In genomic region chr11:79520772-79521171, GRCm38 (mm10) we compare ENCODE assay signal across 22 mouse cellular contexts. TPM values are rescaled to one million over a fixed set of nuclear protein-coding genes. Genes with fewer than 3 reads are reported as not detected.
DNase-seq lines count a peak whose midpoint lies in the region; ATAC-seq and TF ChIP-seq lines count a peak whose summit lies in the region.
"Had no signal": no experiment of that assay in that cellular context is flagged by ENCODE, and none has a peak within 500 bp of the region (broad histone marks: within the 10 kb centered on the region; RNA-seq: fewer than 3 reads in every experiment).

No protein-coding gene starts in this region.

- peaks cover 14% of the 10 kb centered on the region; the same call in 1 of the 2 replicates for H3K36me3 ChIP-seq in macrophage (ENCODE audit: inconsistent target)
- no peaks in the 10 kb centered on the region; the same call in 1 of the 2 replicates for H3K36me3 ChIP-seq in intestine, postnatal 0 days (ENCODE audit: control insufficient read depth, insufficient read depth)

- H3K4me1 ChIP-seq in intestine, postnatal 0 days (replicated peaks; ENCODE audit: control insufficient read depth, insufficient read depth, low read length), result no peaks in the 10 kb centered on the region
- H3K4me1 ChIP-seq: forebrain, embryonic 12.5 days; midbrain, embryonic 12.5 days had no signal

- DNase-seq in layer of hippocampus, adult 2 months (ENCODE audit: low spot score in 2 of 2), result no peak
- DNase-seq in layer of hippocampus, postnatal 25 days (ENCODE audit: extremely low spot score in 1 of 2, low spot score in 1 of 2), result no peak
- DNase-seq in 416B (ENCODE audit: low read depth), result peak; percentile 41
- no peak for DNase-seq in adrenal gland, adult 8-10 months
- DNase-seq in c-Kit-positive CD71-positive TER-119-positive erythroid progenitor cells, embryonic 14.5 days (ENCODE audit: low spot score), result no peak
- DNase-seq: cerebellum, adult 18-20 months; cerebellum, postnatal 36 days; heart, postnatal 4 days; kidney, adult 18-20 months; kidney, postnatal 10 days; lung, postnatal 10 days; spleen, adult 18-20 months had no signal

- no peak overlapping the region for H3K4me2 ChIP-seq in intestine, postnatal 0 days (replicated peaks; ENCODE audit: low read depth)
- H3K4me2 ChIP-seq: forebrain, embryonic 12.5 days; heart, embryonic 13.5 days; midbrain, embryonic 12.5 days had no signal

- peaks cover 94% of the 10 kb centered on the region for H3K79me2 ChIP-seq in macrophage (ENCODE audit: inconsistent target)

- TF ChIP-seq CTCF in layer of hippocampus, adult 2 months (conservative IDR thresholded peaks at IDR 0.05), result no peak
- TF ChIP-seq CTCF in intestine, postnatal 0 days (IDR thresholded peaks at IDR 0.05; ENCODE audit: low read depth), result no peak

- H3K27ac ChIP-seq in layer of hippocampus, adult 2 months, result peak overlapping the region; percentile 71; the same call in 1 of the 2 replicates
- H3K27ac ChIP-seq in macrophage, result peak overlapping the region; percentile 98
- H3K27ac ChIP-seq in intestine, postnatal 0 days (ENCODE audit: low read depth, low read length), result no peak overlapping the region
- H3K27ac ChIP-seq: forebrain, embryonic 12.5 days; heart, embryonic 13.5 days; midbrain, embryonic 12.5 days; stomach, postnatal 0 days had no signal

- H3K9me3 ChIP-seq in intestine, postnatal 0 days (ENCODE audit: control insufficient read depth), result no peaks in the 10 kb centered on the region
- H3K9me3 ChIP-seq: forebrain, embryonic 12.5 days; heart, embryonic 13.5 days; midbrain, embryonic 12.5 days had no signal

- no peak overlapping the region for H3K9ac ChIP-seq in intestine, postnatal 0 days (ENCODE audit: low read depth, low read length)
- H3K9ac ChIP-seq: forebrain, embryonic 12.5 days; heart, embryonic 13.5 days; midbrain, embryonic 12.5 days had no signal

- ATAC-seq in granulocyte monocyte progenitor cell, adult 5-6 weeks (replicated peaks; ENCODE audit: poor library complexity, severe bottlenecking), result peak; percentile 28; the same call in 1 of the 2 replicates
- no peak for ATAC-seq in intestine, postnatal 0 days
- ATAC-seq: hindbrain, embryonic 16.5 days had no signal

- no peaks in the 10 kb centered on the region for H3K27me3 ChIP-seq in intestine, postnatal 0 days (replicated peaks; ENCODE audit: control insufficient read depth, insufficient read depth, low read length)
- H3K27me3 ChIP-seq: forebrain, embryonic 12.5 days; heart, embryonic 13.5 days; midbrain, embryonic 12.5 days had no signal

- H3K4me3 ChIP-seq in layer of hippocampus, adult 2 months, result no peak overlapping the region
- H3K4me3 ChIP-seq in macrophage (ENCODE audit: inconsistent target), result peak overlapping the region; percentile 58
- H3K4me3 ChIP-seq in intestine, postnatal 0 days (ENCODE audit: low read depth, low read length), result no peak overlapping the region
- H3K4me3 ChIP-seq: forebrain, embryonic 12.5 days; heart, embryonic 13.5 days; midbrain, embryonic 12.5 days had no signal

RNA-seq across cellular contexts. Expression of gene Evi2b, which starts 2.8 kb away (rescaled TPM):
- under 1 TPM; 0.37 to 0.38 TPM for total RNA-seq in layer of hippocampus, adult 2 months (2021)
- under 1 TPM; 0.28 to 0.66 TPM for total RNA-seq in layer of hippocampus, postnatal 25 days (2021)
- 242 and 361 TPM in 2 replicates for total RNA-seq in granulocyte monocyte progenitor cell, adult 5-6 weeks (2014; fragmentation: Nextera tagmentation)
- 80.1 and 82.3 TPM in 2 replicates for total RNA-seq in granulocyte monocyte progenitor cell, adult 5-6 weeks (2017)
- total RNA-seq in macrophage (2018; cell fraction: chromatin; rRNA removed), result 100 to 1,000 TPM in 16 of 26 experiments, 10 to 100 TPM in 10; 11.0 to 220 (median 121) TPM
- total RNA-seq in macrophage (2018; cell fraction: cytosol; rRNA removed), result 100 to 1,000 TPM; 109 to 178 (median 145) TPM
- total RNA-seq in macrophage (2018; cell fraction: nucleus; rRNA removed), result 100 to 1,000 TPM in 22 of 26 experiments, 10 to 100 TPM in 4; 35.6 to 316 (median 172) TPM
- polyA plus RNA-seq in macrophage (2018), result 141 to 593 TPM (median 289 TPM) in 3 replicates
- polyA plus RNA-seq in intestine, postnatal 0 days (2015; fragmentation: Nextera tagmentation; extraction: Ambion mirVana), result 0.41 and 1.2 TPM in 2 replicates
- 1 to 10 TPM in 3 of 4 experiments, under 1 TPM in 1; 0.94 to 5.3 (median 3.7) TPM for total RNA-seq in adrenal gland, adult 8-10 months (2022)
- total RNA-seq: ES-E14 had no signal
- polyA plus RNA-seq: forebrain, embryonic 12.5 days; hindbrain, embryonic 16.5 days had no signal

RNA-seq across cellular contexts. Expression of gene Evi2, which starts 9.6 kb away (rescaled TPM):
- total RNA-seq in layer of hippocampus, adult 2 months (2021), result not detected
- total RNA-seq in layer of hippocampus, postnatal 25 days (2021), result under 1 TPM; 0.10 to 0.14 TPM
- total RNA-seq in granulocyte monocyte progenitor cell, adult 5-6 weeks (2014; fragmentation: Nextera tagmentation), result 20.2 and 33.1 TPM in 2 replicates
- total RNA-seq in granulocyte monocyte progenitor cell, adult 5-6 weeks (2017), result 4.0 and 7.4 TPM in 2 replicates
- 10 to 100 TPM in 21 of 26 experiments, 1 to 10 TPM in 5; 2.7 to 35.0 (median 22.9) TPM for total RNA-seq in macrophage (2018; cell fraction: chromatin; rRNA removed)
- 10 to 100 TPM in 25 of 26 experiments, 1 to 10 TPM in 1; 7.8 to 17.8 (median 14.0) TPM for total RNA-seq in macrophage (2018; cell fraction: cytosol; rRNA removed)
- 10 to 100 TPM in 24 of 26 experiments, 1 to 10 TPM in 2; 5.1 to 44.0 (median 21.8) TPM for total RNA-seq in macrophage (2018; cell fraction: nucleus; rRNA removed)
- 12.0 to 26.9 TPM (median 22.2 TPM) in 3 replicates for polyA plus RNA-seq in macrophage (2018)
- polyA plus RNA-seq in intestine, postnatal 0 days (2015; fragmentation: Nextera tagmentation; extraction: Ambion mirVana), result 0.17 and 0.21 TPM in 2 replicates
- under 1 TPM; 0.12 to 0.35 (median 0.21) TPM for total RNA-seq in adrenal gland, adult 8-10 months (2022)

RNA-seq across cellular contexts. Expression of gene Evi2a, which starts 9.6 kb away (rescaled TPM):
- 10 to 100 TPM; 17.3 to 21.2 TPM for total RNA-seq in layer of hippocampus, adult 2 months (2021)
- 10 to 100 TPM; 18.7 to 23.6 TPM for total RNA-seq in layer of hippocampus, postnatal 25 days (2021)
- 6.7 and 10.8 TPM in 2 replicates for total RNA-seq in granulocyte monocyte progenitor cell, adult 5-6 weeks (2014; fragmentation: Nextera tagmentation)
- 20.1 and 26.7 TPM in 2 replicates for total RNA-seq in granulocyte monocyte progenitor cell, adult 5-6 weeks (2017)
- 100 to 1,000 TPM in 16 of 26 experiments, 10 to 100 TPM in 10; 15.8 to 244 (median 113) TPM for total RNA-seq in macrophage (2018; cell fraction: chromatin; rRNA removed)
- total RNA-seq in macrophage (2018; cell fraction: cytosol; rRNA removed), result 100 to 1,000 TPM; 334 to 519 (median 442) TPM
- total RNA-seq in macrophage (2018; cell fraction: nucleus; rRNA removed), result 100 to 1,000 TPM in 25 of 26 experiments, 10 to 100 TPM in 1; 94.6 to 560 (median 329) TPM
- 439 to 590 TPM (median 443 TPM) in 3 replicates for polyA plus RNA-seq in macrophage (2018)
- 2.2 and 3.3 TPM in 2 replicates for polyA plus RNA-seq in intestine, postnatal 0 days (2015; fragmentation: Nextera tagmentation; extraction: Ambion mirVana)
- 1 to 10 TPM; 3.2 to 7.0 (median 4.9) TPM for total RNA-seq in adrenal gland, adult 8-10 months (2022)

RNA-seq across cellular contexts. Expression of gene Omg, which starts 16.9 kb away (rescaled TPM):
- total RNA-seq in layer of hippocampus, adult 2 months (2021), result 10 to 100 TPM; 86.0 to 89.5 TPM
- 100 to 1,000 TPM in 1 of 2 experiments, 10 to 100 TPM in 1; 95.9 to 101 TPM for total RNA-seq in layer of hippocampus, postnatal 25 days (2021)
- 0.86 TPM in 1 of 2 replicates, not detected in the other for total RNA-seq in granulocyte monocyte progenitor cell, adult 5-6 weeks (2014; fragmentation: Nextera tagmentation)
- total RNA-seq in granulocyte monocyte progenitor cell, adult 5-6 weeks (2017), result 0.04 TPM in 1 of 2 replicates, not detected in the other
- total RNA-seq in macrophage (2018; cell fraction: chromatin; rRNA removed), result 1 to 10 TPM in 8 of 26 experiments, under 1 TPM in 11, not detected in 7; 0.30 to 2.5 (median 0.92) TPM
- under 1 TPM in 14 of 26 experiments, not detected in 12; 0.03 to 0.29 (median 0.07) TPM for total RNA-seq in macrophage (2018; cell fraction: cytosol; rRNA removed)
- total RNA-seq in macrophage (2018; cell fraction: nucleus; rRNA removed), result 1 to 10 TPM in 1 of 26 experiments, under 1 TPM in 18, not detected in 7; 0.21 to 1.2 (median 0.42) TPM
- polyA plus RNA-seq in macrophage (2018), result 0.11 to 0.34 TPM in 2 of 3 replicates, not detected in the other
- polyA plus RNA-seq in intestine, postnatal 0 days (2015; fragmentation: Nextera tagmentation; extraction: Ambion mirVana), result 0.55 and 0.75 TPM in 2 replicates
- total RNA-seq in adrenal gland, adult 8-10 months (2022), result 10 to 100 TPM in 1 of 4 experiments, 1 to 10 TPM in 3; 6.7 to 12.9 (median 8.5) TPM
- total RNA-seq: heart, postnatal 4 days had no signal
- polyA plus RNA-seq: gonadal fat pad, adult 2 months had no signal

Comparison
In these comparisons a context has a peak if more than half of its experiments do, and no peak if none do; other contexts are left out.
1. RNA of gene Evi2b, which starts 2.8 kb away (total RNA-seq): 80.1 to 361 TPM in granulocyte monocyte progenitor cell, adult 5-6 weeks; 0.94 to 5.3 TPM in adrenal gland, adult 8-10 months, 0.28 to 0.66 TPM in layer of hippocampus, postnatal 25 days and 0.37 to 0.38 TPM in layer of hippocampus, adult 2 months; every median in the first group is over 10 times any median in the second.